Mouse (Mus musculus): ENCODE measurements around the gene Tob1.
A peak's percentile ranks its signal among the peaks of the same experiment; 100 is the strongest.

- TF ChIP-seq CTCF (IDR thresholded peaks at IDR 0.05; ENCODE audit: extremely low read depth, insufficient read length, insufficient replicate concordance, low read depth, low read length) (no peak), POLR2A (IDR thresholded peaks at IDR 0.05; ENCODE audit: low read depth, low read length) (peak; percentile 16; the same call in 1 of the 2 replicates)
Measured at GRCm38 (mm10) chr11:94193109-94193508, 18.1 kb upstream of the Tob1 start.
